Mouse (Mus musculus) lung, embryonic 16.5 days (tissue): ENCODE data around the gene Sh3bp5. TPM values are rescaled to one million over a fixed set of nuclear protein-coding genes. Genes with fewer than 3 reads are reported as not detected.
A peak's percentile ranks its signal among the peaks of the same experiment; 100 is the strongest.

Experiments
- ATAC-seq: fragments of 200-750 bp; cut with Nextera tagmentation; 2 replicates; pipeline ENCODE4 v1.8.0; 2017; ENCODE audit warnings: low read depth, mild to moderate bottlenecking, moderate library complexity
- H3K27ac ChIP-seq: fragments of 300-500 bp; sonication (generic); 2 replicates; pipeline ENCODE4 v1.5.1; 2014; ENCODE audit warnings: mild to moderate bottlenecking, control low read depth, low read length
- H3K27me3 ChIP-seq: fragments of 300-500 bp; sonication (generic); 2 replicates; pipeline ENCODE4 v1.6.1; 2014; ENCODE audit warnings: low read depth, low read length, mixed read lengths; ENCODE audit not compliant: control insufficient read depth, insufficient read depth
- H3K36me3 ChIP-seq: fragments of 300-500 bp; sonication (generic); 2 replicates; pipeline ENCODE4 v1.6.1; 2014; ENCODE audit warnings: low read length; ENCODE audit not compliant: control insufficient read depth, insufficient read depth
- H3K4me1 ChIP-seq: fragments of 300-500 bp; sonication (generic); replicated peaks from 2 replicates; pipeline ENCODE4 v1.6.1; 2014; ENCODE audit warnings: low read length, mixed read lengths; ENCODE audit not compliant: control insufficient read depth, insufficient read depth
- H3K4me2 ChIP-seq: fragments of 300-500 bp; sonication (generic); 2 replicates; pipeline ENCODE4 v1.6.1; 2014; ENCODE audit warnings: low read depth, low read length, control low read depth
- H3K4me3 ChIP-seq: fragments of 300-500 bp; sonication (generic); 2 replicates; pipeline ENCODE4 v1.5.1; 2014; ENCODE audit warnings: mild to moderate bottlenecking, low read length, control low read depth
- H3K9ac ChIP-seq: fragments of 300-500 bp; sonication (generic); 2 replicates; pipeline ENCODE4 v1.6.1; 2014; ENCODE audit warnings: low read length, control low read depth
- H3K9me3 ChIP-seq: fragments of 300-500 bp; sonication (generic); 2 replicates; pipeline ENCODE4 v1.6.1; 2016; ENCODE audit warnings: low read length; ENCODE audit not compliant: control insufficient read depth
- WGBS: fragments of 180-500 bp; shearing (Covaris S2); extraction: QIAGEN DNeasy Blood & Tissue Kit; methylation state at CpG from one replicate; pipeline ENCODE4 v1.1.7; 2014; 5-methylcytosine and 5-hydroxymethylcytosine counted together
- polyA plus RNA-seq: library from polyadenylated mRNA; unstranded; fragments of >200 nt; fragmentation: Nextera tagmentation; extraction: Ambion mirVana; gene quantifications from 2 replicates; pipeline ENCODE4 v1.2.1, GENCODE M21; 2015

Gene Sh3bp5
- polyA plus RNA-seq, 1 experiment from 2014 or later, result 27.3 TPM

- H3K9ac ChIP-seq, result peak overlapping the region; percentile 82
- H3K4me2 ChIP-seq, result peak overlapping the region; percentile 85
- peak; percentile 41 for ATAC-seq
- under 1% methylated on average over 53 of the region's 53 CpGs for WGBS
- peaks cover 31% of the 10 kb centered on the region for H3K27me3 ChIP-seq
- no peaks in the 10 kb centered on the region for H3K36me3 ChIP-seq
- H3K4me3 ChIP-seq, result peak overlapping the region; percentile 75
- peak overlapping the region; percentile 53 for H3K27ac ChIP-seq
- no peaks in the 10 kb centered on the region for H3K9me3 ChIP-seq
- peaks cover 18% of the 10 kb centered on the region for H3K4me1 ChIP-seq
These were observed 611 bp downstream of the Sh3bp5 start for GRCm38 (mm10) chr14:31435018-31435915.

DNA sequence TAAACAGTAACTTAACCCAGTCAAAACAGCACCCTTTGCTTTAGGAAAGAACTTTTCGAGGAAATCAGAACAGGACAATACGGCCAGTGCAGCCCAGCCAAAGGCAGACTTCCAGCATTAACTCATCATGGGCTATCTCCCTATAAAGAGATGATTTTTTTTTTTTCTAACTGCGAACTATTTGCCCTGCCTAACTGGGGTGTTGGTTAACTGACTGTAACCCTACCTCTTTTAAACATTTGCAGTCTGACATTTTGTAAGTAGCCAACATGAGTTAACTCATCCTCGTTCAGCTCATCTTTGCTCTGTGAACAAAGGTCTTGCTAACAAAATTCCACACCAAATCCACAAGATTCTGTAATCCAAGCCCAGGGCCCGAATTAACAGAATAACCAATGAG is 1.5 kb downstream of the Sh3bp5 start:
- WGBS, result 48% methylated on average over 5 of the region's 5 CpGs
- no peak for ATAC-seq
- Histone ChIP-seq H3K4me3 (peak overlapping the region; percentile 14), H3K27ac (peak overlapping the region; percentile 84), H3K9me3 (no peaks in the 10 kb centered on the region), H3K36me3 (no peaks in the 10 kb centered on the region), H3K4me1 (peaks cover 18% of the 10 kb centered on the region), H3K4me2 (peak overlapping the region; percentile 85), H3K9ac (no peak overlapping the region), H3K27me3 (peaks cover 31% of the 10 kb centered on the region)

DNA sequence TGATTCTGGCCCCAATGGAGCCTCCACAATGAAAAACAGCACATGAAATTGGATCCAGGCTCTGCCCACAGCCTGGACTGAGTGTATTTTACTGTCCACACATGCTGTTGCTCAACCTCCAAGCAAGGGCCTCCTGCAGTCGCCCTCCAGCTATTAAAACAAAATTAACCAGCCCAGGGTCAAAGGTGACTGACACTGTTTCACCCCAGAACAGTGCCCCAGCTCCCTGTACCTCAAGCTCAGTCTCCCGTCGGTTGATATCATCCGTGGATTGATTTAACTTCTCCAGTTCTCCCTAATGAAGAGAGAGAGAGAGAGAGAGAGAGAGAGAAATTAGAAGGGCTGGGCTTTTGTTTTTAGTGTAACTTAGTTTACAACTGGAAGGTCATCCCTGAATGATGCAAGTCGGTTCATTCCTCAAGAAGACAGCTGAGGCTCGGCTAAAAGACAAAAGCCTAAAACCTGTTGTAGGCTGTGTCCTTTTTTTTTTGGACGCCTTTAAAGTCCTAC is 2.0 kb downstream of the Sh3bp5 start:
- Histone ChIP-seq H3K4me3 (no peak overlapping the region; the same call in 1 of the 2 replicates), H3K9me3 (no peaks in the 10 kb centered on the region), H3K27ac (peak overlapping the region; percentile 84), H3K9ac (no peak overlapping the region), H3K27me3 (peaks cover 31% of the 10 kb centered on the region), H3K4me1 (peaks cover 23% of the 10 kb centered on the region), H3K36me3 (no peaks in the 10 kb centered on the region), H3K4me2 (peak overlapping the region; percentile 85)
- ATAC-seq, result peak; percentile 32; the same call in 1 of the 2 replicates
- WGBS, result 33% methylated on average over 7 of the region's 7 CpGs

- Histone ChIP-seq H3K4me2 (peak overlapping the region; percentile 12; the same call in 1 of the 2 replicates), H3K4me3 (no peak overlapping the region), H3K9me3 (no peaks in the 10 kb centered on the region), H3K27me3 (peaks cover 31% of the 10 kb centered on the region), H3K27ac (peak overlapping the region; percentile 84), H3K9ac (no peak overlapping the region), H3K4me1 (peaks cover 31% of the 10 kb centered on the region), H3K36me3 (no peaks in the 10 kb centered on the region)
- ATAC-seq, result no peak
- 52% methylated on average over 5 of the region's 5 CpGs for WGBS
These were observed 2.8 kb downstream of the Sh3bp5 start for GRCm38 (mm10) chr14:31433126-31433525.

DNA sequence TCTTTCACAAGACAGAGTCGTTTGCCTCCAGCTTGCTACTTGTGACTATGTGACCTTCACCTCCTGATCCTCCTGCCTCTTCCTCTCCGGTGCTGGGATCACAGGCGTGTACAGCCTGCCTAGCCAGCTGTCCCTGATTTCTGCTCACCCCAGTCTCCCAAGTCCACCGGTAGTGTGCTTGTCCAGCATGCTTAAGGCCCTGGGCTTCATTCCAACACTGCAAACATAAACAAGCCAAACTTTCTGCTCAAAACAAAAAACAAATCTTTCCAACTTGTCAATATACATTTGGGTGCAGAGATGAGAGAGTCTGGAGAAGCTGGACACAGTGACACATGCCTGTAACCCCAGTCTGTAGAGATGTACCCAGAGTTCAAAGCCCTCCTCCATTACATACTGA is 3.5 kb downstream of the Sh3bp5 start:
- H3K4me2 ChIP-seq, result peak overlapping the region; percentile 12
- H3K4me1 ChIP-seq, result peaks cover 36% of the 10 kb centered on the region
- WGBS, result 27% methylated on average over 4 of the region's 4 CpGs
- H3K36me3 ChIP-seq, result no peaks in the 10 kb centered on the region
- no peaks in the 10 kb centered on the region for H3K9me3 ChIP-seq
- no peak overlapping the region for H3K4me3 ChIP-seq
- H3K27me3 ChIP-seq, result peaks cover 34% of the 10 kb centered on the region
- no peak overlapping the region for H3K9ac ChIP-seq
- peak overlapping the region; percentile 84 for H3K27ac ChIP-seq
- ATAC-seq, result peak; percentile 58

DNA sequence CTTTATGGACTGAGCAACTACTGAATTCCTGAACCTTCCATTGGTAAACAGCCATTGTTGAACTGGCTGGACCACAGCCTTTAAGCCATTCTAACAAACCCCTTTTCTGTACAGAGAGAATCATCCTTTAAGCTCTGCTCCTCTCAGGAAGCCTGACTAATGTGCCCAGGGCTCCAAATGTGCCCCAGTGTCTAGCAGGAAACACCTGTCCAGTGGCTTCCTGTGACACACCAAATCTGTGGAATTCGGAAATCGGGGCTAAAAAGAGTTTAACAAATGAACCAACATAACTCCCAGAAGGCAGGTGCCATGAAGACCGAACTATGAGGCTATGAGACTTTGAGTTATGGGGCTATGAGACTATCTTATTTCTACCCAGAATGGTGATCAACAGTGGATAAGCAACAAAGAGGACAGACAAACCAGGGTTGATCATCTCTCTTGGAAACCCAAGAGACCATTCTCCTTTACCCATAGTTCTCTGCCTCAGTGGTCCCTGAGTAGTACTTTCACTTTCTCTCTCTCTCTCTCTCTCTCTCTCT is 4.0 kb downstream of the Sh3bp5 start:
- 54% methylated on average over 3 of the region's 3 CpGs for WGBS
- no peak overlapping the region for H3K9ac ChIP-seq
- H3K4me1 ChIP-seq, result peaks cover 36% of the 10 kb centered on the region
- no peak overlapping the region for H3K4me3 ChIP-seq
- H3K27ac ChIP-seq, result peak overlapping the region; percentile 84
- H3K36me3 ChIP-seq, result no peaks in the 10 kb centered on the region
- no peaks in the 10 kb centered on the region for H3K9me3 ChIP-seq
- no peak for ATAC-seq
- H3K27me3 ChIP-seq, result peaks cover 35% of the 10 kb centered on the region
- peak overlapping the region; percentile 12 for H3K4me2 ChIP-seq

- H3K27ac ChIP-seq, result peak overlapping the region; percentile 63
- no peak overlapping the region for H3K9ac ChIP-seq
- ATAC-seq, result no peak
- WGBS, result 41% methylated on average over 5 of the region's 5 CpGs
- peaks cover 34% of the 10 kb centered on the region for H3K4me1 ChIP-seq
- peaks cover 19% of the 10 kb centered on the region for H3K27me3 ChIP-seq
- H3K9me3 ChIP-seq, result 0 out of 2 replicates have a peak, but pooled peaks cover 3% of the 10 kb centered on the region
- no peaks in the 10 kb centered on the region; the same call in 1 of the 2 replicates for H3K36me3 ChIP-seq
- no peak overlapping the region for H3K4me3 ChIP-seq
- no peak overlapping the region for H3K4me2 ChIP-seq
These were observed 6.9 kb downstream of the Sh3bp5 start for GRCm38 (mm10) chr14:31429004-31429395.

DNA sequence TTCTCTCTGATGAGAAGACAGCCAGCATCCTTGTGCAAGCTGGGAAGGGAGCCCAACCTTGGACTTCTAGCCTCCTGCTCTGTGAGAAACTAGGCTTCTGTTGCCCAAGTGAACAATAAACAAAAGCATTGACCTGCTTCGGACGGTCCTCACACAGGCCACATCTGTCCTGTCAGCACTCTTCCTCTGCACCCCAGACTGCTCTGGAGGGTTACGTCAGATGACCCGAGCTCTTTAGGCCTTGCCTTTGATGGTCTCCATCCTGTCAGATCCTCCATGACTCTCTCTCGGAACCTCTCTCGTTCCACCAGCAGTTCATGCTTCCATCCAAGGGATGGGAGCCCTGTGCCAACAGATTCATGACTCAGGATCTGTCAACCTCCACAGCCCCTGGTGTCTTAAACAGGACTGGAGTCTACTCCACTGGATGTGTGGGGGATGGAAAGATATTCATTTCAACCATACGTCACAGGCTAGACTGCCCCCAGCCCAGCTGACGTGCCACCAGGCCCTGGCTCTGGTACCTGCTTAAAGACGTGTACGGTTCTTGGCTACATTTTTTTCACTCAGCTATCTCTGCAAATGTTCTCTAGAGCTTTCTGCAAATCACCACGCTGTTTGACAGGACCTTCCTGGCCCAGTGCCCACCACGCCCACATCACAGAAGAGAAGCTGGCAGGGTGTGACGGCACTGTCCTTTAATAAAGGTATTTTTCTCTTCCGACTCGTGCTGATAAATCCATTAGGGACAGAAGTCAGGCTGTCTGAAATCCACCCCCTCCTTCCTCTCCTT is 7.5 kb downstream of the Sh3bp5 start:
- Histone ChIP-seq H3K36me3 (no peaks in the 10 kb centered on the region; the same call in 1 of the 2 replicates), H3K27me3 (peaks cover 24% of the 10 kb centered on the region), H3K4me1 (peaks cover 40% of the 10 kb centered on the region), H3K4me2 (no peak overlapping the region), H3K4me3 (no peak overlapping the region), H3K9me3 (0 out of 2 replicates have a peak, but pooled peaks cover 3% of the 10 kb centered on the region), H3K27ac (peak overlapping the region; percentile 63), H3K9ac (no peak overlapping the region)
- 27% methylated on average over 15 of the region's 15 CpGs for WGBS
- peak; percentile 61 for ATAC-seq
